Mouse (Mus musculus) layer of hippocampus, postnatal 25 days (tissue): ENCODE results near the gene Tmc1. TPM values are rescaled to one million over a fixed set of nuclear protein-coding genes. Genes with fewer than 3 reads are reported as not detected.

Experiments
- DNase-seq, 2 experiments: peaks; one replicate each; pipeline ENCODE4 v3.0.0; 2022; ENCODE audit warnings: mixed read lengths in 2 of 2, low spot score in 1 of 2; ENCODE audit errors: extremely low spot score in 1 of 2
- total RNA-seq, 2 experiments: library from RNA; stranded (reverse); gene quantifications; 2 replicates each; pipeline ENCODE4 v1.2.3; 2021

Gene Tmc1
- total RNA-seq: not detected

DNA sequence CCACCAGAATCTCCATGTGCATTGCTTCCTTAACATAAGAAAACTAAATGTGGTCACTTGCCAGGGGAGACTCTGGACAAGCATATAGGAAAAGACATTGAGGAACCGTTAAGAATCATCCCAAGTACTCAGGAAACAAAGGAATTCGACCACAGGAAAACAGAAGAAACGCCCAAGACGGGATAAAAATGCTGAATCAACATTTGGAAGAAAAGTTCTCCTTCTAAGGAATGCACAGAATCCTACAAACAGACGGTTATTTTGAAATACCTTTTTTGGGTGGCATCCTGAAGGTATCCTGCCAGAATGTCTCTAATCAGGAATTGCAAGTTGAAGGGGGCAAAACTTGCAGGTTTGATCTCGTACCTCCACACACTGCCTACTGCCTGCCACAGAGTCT, at the start of gene Tmc1:
Tmc1 (minus strand) TSS at position 329 of the 400 bp plus-strand sequence.
- DNase-seq: no peak

DNA sequence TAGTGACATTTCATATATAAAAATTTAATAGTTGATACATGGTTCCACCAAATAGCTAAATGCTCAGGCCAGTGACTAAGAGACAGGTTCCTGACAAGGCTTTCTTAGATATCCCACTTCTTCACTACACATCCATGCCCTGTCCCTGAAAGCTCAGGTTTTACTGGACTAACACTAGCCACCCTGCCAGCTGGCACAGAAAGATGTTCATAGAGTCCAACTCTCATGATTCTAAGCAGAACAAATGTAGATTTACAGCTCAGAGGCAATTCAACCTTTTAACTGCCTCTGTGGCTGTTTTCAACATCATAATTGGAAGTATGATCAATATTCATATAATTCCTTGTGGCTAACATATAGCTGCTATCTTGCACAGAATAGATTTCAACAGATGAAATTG, 47.5 kb upstream of the Tmc1 start:
- no peak for DNase-seq

DNA sequence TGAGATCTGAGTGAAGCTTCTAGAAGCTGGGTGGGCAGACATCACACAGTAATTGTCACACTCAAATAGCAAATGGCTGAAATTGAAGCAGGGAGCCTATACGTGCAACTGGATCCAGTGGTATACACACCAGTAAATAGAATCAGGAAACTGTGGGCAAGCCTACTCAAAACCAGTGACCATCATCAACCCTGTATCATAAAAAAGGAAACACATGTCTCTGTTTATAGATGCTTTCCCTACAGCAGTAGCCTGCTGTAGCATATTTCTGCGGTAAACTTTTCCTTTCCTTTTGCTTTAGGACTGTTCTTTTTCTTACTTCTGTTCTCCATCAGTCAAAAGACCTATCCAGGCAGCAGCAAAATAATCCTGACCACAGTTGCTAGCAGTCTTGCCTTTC, 25.2 kb upstream of the Tmc1 start:
- DNase-seq: no peak

DNA sequence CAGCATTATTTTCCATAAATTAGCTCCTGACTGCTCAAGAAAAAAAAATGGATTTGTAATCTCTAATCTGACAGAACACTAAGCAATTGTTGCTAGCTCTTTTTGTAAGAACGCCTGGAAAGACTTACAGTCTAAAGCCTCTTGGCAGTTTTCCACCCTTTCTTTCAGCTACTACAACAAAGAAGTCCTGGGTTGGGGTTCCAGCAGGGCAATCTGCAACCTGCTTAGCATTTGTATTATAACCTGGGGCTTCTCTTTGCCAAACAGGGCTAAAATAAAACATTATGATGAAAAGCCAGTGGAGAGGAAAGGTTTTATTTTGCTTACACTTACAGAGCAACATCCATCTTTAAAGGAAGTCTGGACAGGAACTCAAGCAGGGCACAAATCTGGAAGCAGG, 24.1 kb upstream of the Tmc1 start:
- DNase-seq: no peak

DNA sequence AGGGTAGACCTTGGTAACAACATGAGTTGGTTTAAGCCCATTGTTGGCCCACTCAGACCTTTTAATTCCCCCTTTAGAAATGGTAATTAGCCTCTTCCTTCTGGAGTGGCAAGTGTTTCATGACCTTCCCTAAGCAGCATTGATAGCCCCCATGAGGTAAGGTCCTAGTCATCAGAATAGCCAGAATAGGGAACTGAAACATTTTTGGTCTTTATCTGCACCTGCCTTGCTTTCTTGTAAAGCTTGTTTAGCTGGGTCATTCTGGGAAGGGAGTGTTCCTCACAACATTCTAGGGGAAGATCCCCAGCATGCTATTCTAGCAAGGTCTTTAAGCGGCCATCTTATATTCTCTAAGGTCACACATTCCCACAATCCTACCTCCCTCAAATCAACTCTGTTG, 17.9 kb upstream of the Tmc1 start:
- no peak for DNase-seq

DNA sequence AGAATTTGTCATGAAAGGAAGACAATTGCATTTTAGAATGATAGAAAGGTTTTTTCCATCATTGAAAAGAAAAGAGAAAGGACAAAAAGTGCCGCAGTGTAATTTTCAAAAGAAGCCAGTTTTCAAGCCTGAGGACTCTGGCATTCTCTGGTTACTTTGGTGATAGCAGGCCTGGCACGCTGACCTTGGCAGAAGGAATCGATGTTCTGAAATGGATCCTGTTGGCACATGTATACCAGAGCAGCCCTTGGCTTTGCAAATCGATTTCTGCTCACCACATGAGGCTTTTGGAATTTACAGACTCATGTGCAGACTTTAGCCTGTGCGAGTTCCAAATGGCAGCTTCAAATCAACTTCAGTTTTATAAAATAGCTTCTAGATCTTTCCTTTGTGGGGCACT, 813 bp upstream of the Tmc1 start:
- no peak for DNase-seq

DNA sequence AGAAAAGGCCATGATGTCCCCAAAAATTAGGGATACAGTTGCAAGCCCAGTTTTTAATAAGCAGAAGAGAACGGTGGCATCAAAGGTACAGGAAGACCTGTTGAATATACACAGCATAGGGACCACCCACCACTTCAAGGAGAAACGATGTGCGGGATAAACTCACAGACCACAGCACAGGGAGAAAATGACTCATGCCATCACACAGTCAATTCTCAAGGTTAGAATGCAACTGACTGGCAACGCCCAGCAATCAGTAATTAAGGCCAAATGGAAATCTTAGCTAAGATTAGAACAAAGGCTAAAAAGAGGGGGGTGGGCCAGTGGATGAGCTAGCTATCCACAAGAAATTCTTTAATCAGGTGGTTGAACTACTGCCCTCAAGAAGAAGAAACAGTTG, 9.6 kb downstream of the Tmc1 start:
- no peak for DNase-seq

DNA sequence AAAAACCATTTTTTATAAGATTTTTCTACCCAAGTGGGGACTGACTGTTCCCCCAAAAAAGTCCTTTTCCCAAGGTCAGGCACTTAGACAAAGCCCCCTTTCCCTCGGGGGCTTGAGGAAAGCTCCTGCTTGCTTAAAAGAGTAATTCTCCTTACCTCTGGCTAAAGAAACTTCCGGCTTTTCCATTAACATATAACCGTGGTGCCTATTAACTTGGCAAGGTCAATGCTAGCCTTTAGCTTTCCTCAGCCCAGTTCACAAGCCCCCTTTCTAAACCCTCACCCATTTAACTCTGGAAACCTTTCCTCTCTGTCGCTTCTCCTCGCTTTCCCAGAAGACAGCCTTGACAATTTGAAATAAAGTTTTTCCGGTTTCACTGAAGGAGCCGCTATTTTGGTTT, 29.7 kb downstream of the Tmc1 start:
- DNase-seq: no peak

DNA sequence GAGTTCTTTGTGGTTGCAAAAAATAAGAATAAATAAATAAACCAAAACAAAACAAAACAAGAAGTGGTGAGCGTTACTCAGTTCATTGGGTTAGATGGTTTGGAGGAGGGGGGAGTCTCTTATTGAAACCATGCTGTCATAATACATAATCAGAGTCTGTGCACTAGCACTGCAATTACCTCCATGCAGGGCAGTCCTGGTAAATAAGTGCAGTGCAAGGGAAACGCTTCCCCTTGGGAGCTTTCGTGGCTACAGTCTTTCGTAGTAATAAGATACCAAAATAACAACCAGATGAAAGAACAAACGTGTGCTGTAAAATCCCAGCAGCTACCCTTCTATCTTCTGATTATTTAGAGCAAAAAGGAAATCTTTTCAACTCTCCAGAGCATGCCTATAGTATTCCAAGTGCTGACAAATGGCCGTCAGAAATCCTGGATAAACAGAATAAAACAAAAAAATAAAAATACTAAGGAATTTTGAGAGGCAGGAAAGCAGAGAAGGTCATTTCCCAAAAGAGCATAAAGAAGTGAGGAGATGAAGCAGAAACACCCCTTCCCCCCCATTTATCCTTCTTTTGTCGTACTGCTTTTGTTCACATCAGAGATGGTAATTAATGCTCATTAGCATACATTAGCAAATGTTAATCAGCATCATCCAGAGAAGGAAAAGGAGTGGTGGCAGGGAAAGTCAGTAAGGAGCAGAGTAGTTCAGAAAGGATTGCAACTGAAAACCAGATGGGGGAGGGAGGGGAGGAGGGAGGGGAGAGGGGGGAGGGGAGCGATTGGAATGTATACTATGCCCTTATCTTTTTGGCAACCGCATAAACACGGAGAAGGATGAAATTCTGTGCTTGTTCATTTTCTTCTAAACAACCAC, 30.4 kb downstream of the Tmc1 start:
- DNase-seq: no peak

DNA sequence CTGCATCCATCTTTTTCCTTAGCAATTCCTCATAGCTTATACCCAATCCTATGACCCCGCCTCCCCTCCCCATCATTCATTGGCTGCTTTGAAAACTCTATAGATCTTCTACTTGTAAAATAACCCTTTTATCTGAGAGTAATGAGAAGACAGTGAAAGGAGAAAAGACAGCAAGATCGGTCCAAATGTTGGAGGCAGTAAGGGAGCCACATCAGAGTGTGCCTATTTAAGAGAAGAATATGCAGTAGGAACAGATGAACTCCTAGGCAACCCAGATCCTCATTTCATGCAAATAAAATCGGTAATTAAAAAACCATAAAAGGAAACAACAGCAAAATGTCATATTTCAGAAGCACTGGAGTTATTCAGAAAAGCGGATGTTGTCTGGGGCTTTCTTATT, 35.8 kb downstream of the Tmc1 start:
- DNase-seq: no peak

DNA sequence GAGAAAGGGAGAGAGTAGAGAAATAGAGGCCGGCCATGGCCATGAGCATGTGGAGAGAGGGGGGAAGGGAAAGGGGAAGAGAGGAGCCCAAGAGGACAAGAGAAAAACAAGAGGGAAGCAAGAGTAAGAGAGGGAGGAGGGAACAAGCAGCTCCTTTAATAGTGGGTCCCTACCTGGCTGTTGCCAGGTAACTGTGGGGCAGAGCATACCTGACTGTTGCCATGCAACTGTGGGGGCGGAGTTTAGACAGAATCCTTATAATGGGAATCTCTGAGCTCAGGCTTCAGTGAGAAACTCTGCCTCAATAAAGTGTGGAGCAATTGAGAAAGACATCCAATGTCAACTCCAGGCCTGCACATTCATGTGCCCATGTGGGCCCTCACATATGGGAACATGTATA, 38.9 kb downstream of the Tmc1 start:
- no peak for DNase-seq

DNA sequence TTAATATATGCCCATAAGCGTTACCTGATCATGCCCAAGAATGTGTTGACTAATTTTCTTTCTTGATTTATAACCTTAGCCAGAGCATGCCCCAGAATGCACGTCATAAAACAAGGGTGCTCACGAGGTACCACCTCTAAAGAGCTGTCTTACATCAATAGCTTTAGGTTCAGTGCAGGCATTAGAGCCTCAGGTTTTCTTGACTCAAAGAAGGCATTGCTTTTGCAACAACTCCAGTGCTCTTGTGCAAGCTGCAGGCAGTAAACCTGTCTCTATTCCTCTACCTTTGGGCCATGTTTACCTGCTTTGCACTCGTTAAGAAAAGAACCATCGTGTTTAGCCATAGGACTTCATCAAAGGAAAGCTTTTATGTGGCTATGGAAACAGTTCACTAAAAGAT, 43.6 kb downstream of the Tmc1 start:
- no peak for DNase-seq

DNA sequence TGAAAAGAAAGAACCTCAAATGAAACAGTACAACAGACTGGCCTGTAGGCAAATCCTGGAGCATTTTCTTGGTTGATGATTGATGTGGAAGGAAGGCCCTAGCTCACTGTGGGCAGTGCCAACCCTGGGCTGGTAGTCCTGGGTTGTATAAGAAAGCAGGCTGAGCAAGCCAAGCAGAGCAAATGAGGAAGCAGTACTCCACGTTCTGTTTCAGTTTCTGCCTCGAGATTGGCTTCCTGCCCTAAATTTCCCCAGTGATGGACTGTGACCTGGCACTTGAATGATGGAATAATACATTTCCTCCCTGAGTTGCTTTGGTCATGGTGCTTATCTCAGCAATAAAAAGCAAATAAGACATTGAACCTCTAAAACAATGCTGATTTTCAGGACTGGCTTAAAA, 72.8 kb downstream of the Tmc1 start:
- no peak for DNase-seq

DNA sequence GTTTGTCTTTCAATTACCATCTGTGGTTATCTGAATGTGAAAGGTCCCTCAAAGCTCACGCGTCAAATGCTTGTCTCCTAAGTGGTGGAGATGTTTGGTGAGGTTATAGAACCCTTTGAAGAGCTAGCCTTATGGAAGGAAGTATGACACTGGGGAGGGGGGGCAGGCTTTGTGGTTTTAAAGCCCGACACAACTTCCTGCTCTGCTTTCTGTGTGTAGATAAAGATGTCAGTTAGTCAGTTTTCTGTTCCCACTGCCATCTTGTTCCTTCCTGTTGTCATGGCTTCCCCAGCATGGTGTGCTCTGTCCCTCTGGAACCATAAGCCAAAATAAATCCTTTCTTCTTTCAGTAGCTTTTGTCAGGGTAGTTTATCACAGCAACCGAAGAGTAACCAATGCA, 78.1 kb downstream of the Tmc1 start:
- no peak for DNase-seq

DNA sequence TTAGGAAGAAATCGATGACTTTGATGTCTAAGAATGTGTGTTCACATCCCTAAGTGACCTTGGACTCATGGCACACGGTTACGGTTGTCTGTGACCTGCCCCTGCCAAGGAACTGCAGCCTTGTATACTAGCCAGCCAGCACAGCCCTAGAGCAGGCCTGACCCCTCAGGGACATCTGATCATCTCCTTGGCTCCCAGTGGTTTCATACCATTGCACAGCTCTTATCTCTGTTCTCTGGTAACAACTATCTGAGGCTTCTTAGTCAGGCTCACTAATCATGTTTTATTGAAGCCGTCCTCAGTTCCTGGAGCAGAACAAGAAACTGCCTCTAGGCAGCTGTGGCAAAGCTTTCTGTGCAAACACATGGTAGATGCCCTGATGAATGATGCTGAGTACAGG, 92.2 kb downstream of the Tmc1 start:
- no peak for DNase-seq

DNA sequence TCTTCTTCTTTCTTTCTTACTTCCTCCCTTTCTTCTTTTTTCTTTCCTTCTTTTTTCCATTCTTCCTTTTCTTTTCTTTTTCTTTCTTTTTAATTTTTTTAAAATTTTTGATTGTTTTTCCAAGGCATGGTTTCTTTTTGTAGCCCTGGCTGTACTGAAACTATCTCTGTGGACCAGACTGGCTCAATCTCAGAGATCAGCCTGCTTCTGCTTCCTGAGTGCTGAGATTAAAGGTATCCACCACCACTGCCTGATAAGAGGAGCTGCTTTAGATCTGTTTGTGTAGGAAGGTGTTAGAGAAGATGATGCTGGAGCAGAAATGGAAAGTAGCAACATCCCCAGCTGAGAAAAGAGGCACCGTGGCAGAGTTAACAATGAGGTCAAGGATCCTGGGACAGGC, 93.7 kb downstream of the Tmc1 start:
- DNase-seq: no peak

DNA sequence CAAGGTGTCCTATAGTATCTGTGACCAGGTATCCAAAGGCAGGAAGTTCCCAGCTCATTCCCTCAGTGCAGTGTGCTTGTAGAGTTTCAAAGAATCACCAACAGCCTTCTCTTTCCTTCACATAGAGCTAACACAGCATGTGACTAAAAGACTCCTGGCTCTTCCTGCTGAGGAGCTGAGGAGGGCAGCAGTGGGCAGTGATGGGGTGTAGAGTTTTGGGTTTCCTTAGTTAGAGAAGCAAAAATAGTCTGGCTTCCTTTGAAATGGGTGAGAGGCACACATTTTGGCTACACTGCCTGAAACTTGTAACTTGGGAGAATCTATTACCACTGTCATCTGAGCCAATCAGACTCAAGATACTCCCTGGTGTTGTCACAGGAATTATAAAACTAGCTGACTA, 96.2 kb downstream of the Tmc1 start:
- DNase-seq: no peak

DNA sequence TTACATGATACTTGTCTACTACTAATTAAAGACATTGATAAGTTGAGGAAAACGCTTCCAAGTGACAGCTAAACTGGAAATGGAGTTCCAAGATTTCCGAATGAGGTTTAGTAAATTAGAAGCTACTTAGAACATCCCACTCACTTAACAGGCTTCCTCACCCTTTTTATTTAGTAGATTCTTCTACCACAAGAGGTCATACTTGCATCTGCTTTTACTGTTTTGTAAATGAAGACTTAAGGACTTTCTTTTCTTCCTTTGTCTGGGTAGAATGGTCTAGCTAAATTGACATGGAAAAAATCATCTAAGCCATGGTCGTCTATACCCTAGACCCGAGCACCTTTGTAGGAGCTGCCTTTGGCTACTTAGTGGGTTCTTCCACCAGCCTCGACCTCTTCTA, 105.1 kb downstream of the Tmc1 start:
- DNase-seq: no peak

DNA sequence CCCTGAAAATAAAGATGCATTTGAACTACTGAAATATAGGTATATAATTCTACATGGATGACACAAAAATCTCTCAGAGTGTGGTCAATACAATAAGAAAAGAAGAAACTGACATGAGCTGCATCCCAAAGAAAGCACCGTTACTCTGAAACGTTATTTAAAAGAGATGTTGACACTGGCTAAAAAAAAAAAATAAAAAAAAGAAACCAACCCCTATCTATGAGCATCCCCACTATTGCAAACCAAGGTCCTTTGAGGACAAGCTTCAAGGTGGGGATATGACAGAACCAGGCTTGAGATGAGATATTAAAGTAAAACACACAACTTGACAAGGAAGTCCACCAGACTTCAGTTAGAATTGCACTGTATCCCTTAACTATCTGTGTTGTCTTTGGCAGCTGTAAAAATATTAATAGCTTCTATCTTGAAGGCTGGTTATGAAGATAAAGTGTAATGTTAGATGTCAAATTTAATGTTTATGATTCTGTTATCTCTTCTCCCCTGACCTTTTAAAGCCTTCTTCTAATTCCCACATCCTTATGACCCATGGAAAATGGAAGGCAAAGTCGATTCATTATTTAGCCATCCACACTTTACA, 106.4 kb downstream of the Tmc1 start:
- no peak for DNase-seq

DNA sequence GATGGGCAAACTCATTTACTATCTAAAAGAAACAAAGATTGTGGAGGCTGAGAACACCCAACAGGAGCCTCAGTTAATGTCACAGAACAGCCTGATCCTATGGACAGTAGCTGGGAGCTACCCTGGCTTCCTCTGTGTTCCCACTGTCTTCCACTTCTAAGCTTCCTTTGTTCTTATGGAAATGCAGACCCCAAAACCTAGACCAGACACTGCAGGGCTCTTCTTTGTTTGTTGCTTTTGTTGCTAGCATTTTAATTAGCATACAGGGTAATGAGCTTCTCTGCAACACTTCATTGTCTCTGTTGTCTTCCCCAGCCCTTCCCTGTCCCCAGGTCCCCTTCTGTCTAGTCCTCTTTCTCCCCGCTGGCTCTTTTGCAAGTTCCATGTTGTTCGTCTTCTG, 116.6 kb downstream of the Tmc1 start:
- no peak for DNase-seq

DNA sequence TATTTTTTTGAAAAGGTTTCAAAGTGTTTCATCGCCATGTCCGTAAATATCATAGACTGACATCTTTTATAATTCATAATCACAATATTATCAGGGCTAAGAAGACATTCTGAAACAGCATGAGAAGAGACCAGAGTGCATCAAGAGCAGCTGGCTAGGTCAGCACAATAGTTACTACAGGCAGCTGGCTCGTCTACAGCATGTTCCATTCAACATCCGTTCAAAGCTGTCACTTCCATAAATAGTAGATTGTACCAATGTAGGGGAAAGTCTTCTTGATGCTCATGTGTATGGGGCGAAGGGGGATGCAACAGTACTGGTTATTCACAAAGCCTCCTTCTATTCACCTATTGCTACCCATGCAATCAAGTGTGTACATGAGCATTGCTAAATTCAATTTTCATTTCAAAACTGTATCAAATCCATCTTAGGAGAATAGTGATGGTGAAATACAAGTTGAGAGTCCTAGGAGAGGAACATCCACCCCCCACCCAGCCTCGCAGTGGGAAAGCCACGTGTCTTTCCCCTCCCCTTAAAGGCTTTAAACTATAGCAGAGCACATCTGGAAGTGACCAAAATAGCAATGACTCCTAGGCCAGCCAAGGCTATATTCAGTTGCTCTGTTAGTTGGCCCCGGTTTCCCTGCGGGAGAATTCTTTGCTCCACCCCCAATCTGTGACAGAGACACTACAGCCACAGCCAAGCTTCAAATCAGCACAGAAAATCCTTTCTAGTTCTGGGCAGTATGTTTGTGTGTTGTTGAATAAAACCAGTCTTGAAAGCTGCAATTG, 117.8 kb downstream of the Tmc1 start:
- no peak for DNase-seq

DNA sequence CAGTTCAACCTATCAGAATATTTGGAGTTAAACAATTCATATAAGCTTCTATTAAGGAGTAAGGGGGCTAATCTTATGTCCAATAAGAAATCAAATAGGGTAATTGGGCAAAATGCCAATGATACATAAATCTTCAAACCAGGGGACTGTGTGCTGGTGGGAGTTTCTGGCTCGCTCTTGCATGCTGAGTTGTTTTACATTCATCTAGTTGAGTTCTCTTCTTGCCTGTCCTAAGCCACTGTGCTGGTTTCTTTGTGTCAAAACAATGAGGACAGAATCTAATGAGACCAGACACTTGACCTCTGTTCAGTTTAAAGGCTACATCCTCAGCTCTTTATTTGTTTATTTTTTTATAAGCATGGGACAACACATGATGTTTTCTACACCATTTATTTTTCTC, 119.1 kb downstream of the Tmc1 start:
- no peak for DNase-seq
